Mouse (Mus musculus): ENCODE measurements around the gene Sirt1. TPM values are rescaled to one million over a fixed set of nuclear protein-coding genes. Genes with fewer than 3 reads are reported as not detected.
"Not testable (repeated sequence)": the region's sequence is repeated elsewhere in the genome, so short reads cannot be mapped to it uniquely, and the experiment has no call there.

Sirt1 gene
- total RNA-seq, 2 experiments from 2014 or later = 14.0 to 14.6 TPM

DNA sequence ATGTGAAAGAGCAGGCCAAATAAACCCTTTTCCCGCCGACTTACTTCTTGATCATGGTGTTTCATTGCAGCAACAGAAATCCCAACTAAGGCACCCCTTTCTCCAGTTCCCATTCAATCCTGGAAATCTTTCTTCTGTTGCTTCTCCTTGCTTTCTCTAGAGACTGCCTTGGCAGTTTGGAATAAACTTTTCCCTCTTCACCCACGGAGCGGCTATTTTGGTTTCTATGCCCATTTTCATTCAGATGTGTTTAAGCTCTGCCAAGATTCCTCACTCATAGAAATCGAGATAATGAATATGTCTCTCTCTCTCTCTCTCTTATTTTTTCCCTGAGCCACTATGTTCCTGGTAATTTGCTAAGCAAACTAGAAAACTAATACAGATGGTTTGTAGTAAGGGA is 29.4 kb downstream of the Sirt1 start:
- TF ChIP-seq CTCF (IDR thresholded peaks at IDR 0.05) = no peak
- H3K4me3 ChIP-seq = no peak overlapping the region
- no peak for DNase-seq (ENCODE audit: extremely low spot score in 1 of 2, low spot score in 2 of 2)

DNA sequence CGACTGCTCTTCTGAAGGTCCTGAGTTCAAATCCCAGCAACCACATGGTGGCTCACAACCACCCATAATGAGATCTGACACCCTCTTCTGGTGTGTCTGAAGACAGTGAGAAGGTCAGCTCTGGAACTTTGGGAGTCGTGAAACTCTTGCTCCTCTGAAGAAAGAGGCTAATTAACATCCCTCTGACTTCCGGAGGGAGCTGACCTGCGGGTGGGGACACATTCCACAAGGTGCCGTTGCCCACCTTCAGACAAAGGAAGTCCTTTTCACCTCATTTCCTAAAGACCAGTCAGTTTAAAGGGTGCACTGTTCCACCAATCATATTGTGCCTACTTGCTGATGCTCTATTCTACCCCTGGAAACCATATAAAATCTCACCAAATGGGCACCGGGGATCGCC is 30.4 kb downstream of the Sirt1 start:
- DNase-seq (ENCODE audit: extremely low spot score in 1 of 2, low spot score in 2 of 2); intact Hi-C loops (cut with DNase I); H3K27ac ChIP-seq; H3K4me3 ChIP-seq: not testable (repeated sequence)

More for the DNA sequence above, 29.4 kb downstream of the Sirt1 start:
- peak overlapping the region; percentile 1; the same call in 1 of the 2 replicates for H3K27ac ChIP-seq
- intact Hi-C loops (cut with DNase I) = no loop called here

DNA sequence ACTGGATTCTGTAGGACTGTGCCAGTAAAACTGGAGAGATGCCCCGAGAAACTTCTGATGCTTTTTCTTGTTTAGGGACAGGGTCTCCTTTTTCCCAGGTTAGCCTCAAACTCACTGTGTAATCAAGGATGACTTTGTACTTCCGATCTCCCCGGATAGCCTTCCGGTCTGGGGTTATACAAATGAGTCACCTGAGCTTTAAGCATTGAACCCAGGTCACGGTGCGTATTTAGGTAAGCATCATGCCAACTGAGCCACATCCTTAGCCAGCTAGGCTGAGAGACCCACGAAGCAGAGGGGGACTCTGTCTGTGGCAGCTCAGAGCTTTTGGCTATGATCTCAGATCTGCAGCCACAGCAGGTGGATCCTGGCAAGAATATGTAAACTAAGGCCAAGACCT is 30.8 kb downstream of the Sirt1 start:
- intact Hi-C loops (cut with DNase I) = no loop called here
- H3K4me3 ChIP-seq = no peak overlapping the region
- TF ChIP-seq CTCF (IDR thresholded peaks at IDR 0.05) = no peak
- H3K27ac ChIP-seq = no peak overlapping the region
- no peak for DNase-seq (ENCODE audit: extremely low spot score in 1 of 2, low spot score in 2 of 2)

DNA sequence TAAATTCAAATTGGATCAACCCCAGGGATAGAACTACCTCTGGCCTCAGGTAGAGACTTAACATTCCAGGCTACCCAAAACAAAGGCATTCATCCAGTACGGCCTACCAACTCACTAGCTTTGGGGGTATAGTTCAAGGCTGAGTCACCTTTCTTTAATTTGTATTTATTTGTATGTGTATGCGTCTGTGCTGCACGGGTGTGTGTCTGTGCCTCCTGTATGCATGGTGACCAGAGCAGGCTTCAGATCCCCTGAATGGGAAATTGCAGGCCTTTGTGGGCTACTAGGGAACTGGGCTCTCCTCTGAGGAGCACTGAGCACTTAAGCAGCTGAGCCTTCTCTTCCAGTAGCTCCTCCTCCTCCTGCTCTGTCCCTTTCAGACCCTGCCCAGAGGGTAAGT is 33.2 kb downstream of the Sirt1 start:
- intact Hi-C loops (cut with DNase I) = no loop called here
- no peak overlapping the region for H3K27ac ChIP-seq
- DNase-seq (ENCODE audit: extremely low spot score in 1 of 2, low spot score in 2 of 2) = no peak
- no peak overlapping the region for H3K4me3 ChIP-seq
- no peak for TF ChIP-seq CTCF (IDR thresholded peaks at IDR 0.05)

DNA sequence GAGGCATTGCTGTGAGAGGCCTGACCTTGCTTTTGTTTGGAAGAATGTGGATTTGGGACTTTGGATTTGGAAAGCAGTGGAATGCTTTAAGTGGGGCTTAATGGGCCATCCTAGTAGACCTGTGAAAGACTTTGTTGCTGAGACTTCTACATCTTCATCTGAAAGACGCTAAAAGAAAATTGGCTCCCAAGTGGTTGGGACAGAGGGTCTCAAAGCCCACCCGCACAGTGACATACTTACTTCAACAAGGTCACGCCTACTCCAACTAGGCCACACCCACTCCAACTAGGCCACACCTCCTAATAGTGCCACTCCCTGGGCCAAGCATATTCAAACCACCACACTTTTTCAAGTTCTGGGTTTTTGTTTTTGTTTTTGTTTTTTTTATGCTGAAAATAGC is 36.8 kb downstream of the Sirt1 start:
- no peak overlapping the region for H3K4me3 ChIP-seq
- intact Hi-C loops (cut with DNase I) = no loop called here
- no peak for DNase-seq (ENCODE audit: extremely low spot score in 1 of 2, low spot score in 2 of 2)
- no peak for TF ChIP-seq CTCF (IDR thresholded peaks at IDR 0.05)
- H3K27ac ChIP-seq = no peak overlapping the region

DNA sequence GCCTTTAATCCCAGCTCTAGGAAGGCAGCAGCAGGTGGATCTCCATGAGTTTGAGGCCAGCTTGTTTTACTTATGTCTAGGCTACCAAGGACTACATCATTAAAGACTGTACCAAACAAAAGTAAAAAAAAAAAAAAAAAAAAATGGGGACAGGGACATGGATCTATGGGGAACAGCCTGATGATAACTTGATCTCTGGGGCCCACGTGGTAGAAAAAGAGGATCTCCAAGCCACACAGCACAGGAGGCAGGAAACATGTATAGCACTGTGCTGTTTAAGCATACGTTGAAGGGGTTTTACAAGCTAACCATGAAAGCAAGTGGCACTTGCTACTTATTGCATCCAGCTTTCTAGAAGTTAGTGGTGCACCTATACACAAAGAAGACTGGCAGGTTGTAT is 40.2 kb downstream of the Sirt1 start:
- intact Hi-C loops (cut with DNase I) = no loop called here
- Histone ChIP-seq H3K27ac (no peak overlapping the region), H3K4me3 (no peak overlapping the region)
- no peak for TF ChIP-seq CTCF (IDR thresholded peaks at IDR 0.05)
- no peak for DNase-seq (ENCODE audit: extremely low spot score in 1 of 2, low spot score in 2 of 2)

DNA sequence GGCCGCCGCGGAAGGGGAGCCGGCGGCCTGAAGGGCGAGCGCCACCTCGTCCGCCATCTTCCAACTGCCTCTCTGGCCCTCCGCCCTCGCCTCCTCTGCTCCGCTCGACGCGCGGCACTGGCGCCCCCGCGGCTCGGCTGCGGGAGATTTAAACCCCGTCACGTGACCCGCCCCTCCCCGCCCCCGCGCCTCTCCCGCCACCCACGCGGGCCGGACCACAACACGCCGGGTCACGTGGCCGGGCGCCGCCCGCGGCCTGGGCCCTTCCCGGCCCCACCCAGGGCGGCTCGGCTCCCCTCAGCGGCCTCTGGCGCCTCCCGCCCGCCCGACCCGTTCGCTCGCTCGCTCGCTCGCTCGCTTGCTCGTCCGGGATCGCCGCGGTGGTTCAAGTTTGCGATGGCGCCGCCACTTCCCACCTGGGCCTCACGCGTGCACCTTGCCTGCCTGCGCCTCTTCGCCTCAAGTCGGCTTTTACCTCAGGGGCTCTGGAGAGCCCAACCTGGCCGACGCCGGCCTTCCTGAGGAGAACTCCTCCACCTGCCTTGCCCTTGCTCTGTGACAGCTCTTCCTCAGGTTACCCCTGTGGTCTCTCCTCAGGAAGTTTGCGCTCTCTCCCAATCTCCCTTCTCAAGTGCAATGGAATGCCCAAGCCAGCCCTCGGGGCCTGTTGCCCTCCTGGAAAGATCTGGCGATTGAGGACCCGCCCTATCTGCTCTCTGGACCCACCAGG is 42.4 kb downstream of the Sirt1 start:
- H3K27ac ChIP-seq = peak overlapping the region; percentile 90
- no peak; the same call in 1 of the 2 replicates for TF ChIP-seq CTCF (IDR thresholded peaks at IDR 0.05)
- peak; percentile 82 to 83 for DNase-seq (ENCODE audit: extremely low spot score in 1 of 2, low spot score in 2 of 2)
- peak overlapping the region; percentile 65 for H3K4me3 ChIP-seq
- intact Hi-C loops (cut with DNase I) = loop anchor here (1.0 kb wide), 3 partner anchors 38 to 315 kb away; partner anchors contain the start of genes Dnajc12, Hnrnph3 and Pbld2

DNA sequence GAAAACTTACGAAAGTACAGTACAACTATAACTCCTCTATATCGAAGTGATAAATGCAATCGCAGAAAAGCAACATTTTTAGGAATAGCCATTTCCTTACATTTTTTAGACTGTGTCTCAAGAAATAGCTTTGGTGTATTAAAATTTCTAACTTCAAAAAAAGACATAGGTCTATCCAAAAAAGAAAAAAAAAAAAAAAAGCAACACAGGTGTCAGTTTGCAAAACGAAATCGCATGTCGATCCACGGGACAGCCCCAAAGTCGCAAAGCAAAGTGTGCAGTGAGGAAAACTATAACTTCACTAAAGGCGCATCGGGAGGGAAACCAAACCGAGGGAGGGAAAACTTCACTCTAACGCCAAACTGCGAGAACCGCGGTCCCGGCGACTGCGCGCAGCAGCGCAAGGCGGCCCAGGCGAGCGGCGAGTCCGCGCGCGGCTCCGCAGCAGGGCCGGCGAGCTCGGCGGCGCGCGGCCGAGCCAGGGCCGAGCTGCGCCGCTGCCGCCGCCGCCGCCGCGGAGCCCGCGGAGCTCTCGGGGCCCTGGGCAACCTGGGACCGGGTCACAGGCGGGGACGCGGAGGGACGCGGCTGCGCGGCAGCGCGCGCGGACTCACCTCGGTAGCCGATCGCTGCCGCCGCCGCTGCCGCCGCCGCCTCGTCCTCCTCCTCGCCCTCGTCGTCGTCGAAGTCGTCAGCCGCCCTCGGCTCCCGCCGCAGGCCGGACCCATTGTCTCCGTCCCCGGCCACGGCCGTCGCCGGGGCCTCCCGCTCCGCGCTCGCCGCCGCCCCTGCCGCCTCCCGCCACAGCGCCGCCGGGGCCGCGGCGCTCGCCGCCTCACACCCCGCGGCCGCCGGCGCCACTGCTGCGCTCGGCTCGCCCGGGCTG is 43.3 kb downstream of the Sirt1 start:
- peak; percentile 46 to 60 for DNase-seq (ENCODE audit: extremely low spot score in 1 of 2, low spot score in 2 of 2)
- no peak for TF ChIP-seq CTCF (IDR thresholded peaks at IDR 0.05)
- H3K4me3 ChIP-seq = peak overlapping the region; percentile 65
- intact Hi-C loops (cut with DNase I) = loop anchor here (1.0 kb wide), 1 partner anchor 44 kb away; the partner anchor contains the start of gene Dnajc12
- peak overlapping the region; percentile 90 for H3K27ac ChIP-seq

DNA sequence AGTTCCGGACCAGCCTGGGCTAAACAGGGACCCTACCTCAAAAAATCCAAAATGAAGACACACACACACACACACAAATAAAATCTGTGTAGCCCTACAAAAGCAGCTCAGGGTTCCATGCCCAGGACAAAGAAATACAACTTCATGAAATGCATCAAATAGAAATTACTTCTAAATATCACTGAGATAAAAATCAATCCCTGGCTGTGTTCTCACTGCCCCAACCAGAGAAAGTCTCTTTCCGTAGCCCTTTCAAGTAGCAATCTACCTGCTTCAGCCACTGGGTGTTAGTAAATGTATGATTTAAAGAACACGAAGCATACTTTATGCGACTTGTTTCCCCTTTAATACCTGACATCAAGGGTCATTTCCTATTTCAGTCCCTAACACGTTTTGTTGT is 44.2 kb downstream of the Sirt1 start:
- DNase-seq (ENCODE audit: extremely low spot score in 1 of 2, low spot score in 2 of 2) = no peak
- Histone ChIP-seq H3K4me3 (peak overlapping the region; percentile 65), H3K27ac (no peak overlapping the region)
- intact Hi-C loops (cut with DNase I) = no loop called here
- no peak for TF ChIP-seq CTCF (IDR thresholded peaks at IDR 0.05)

DNA sequence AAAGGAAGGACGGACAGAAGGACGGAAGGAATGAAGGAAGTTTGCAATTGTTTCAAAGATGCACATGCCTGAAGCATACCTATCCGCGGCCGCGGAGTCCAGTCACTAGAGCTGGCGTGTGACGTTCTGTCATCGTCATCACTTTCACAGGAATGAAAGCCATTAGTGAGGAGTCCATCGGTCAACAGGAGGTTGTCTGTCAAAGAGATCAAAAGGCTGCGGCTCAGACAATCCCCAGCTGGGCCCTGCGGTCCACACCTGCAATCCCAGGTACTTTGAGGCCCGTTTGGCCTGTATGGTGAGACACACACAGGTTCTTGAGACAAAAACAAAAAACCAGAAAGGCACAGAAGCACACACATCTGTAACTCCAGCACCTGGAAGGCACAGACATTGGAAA is 44.6 kb downstream of the Sirt1 start:
- intact Hi-C loops (cut with DNase I) = no loop called here
- H3K27ac ChIP-seq = no peak overlapping the region
- TF ChIP-seq CTCF (IDR thresholded peaks at IDR 0.05) = no peak
- H3K4me3 ChIP-seq = peak overlapping the region; percentile 65
- DNase-seq (ENCODE audit: extremely low spot score in 1 of 2, low spot score in 2 of 2) = no peak

DNA sequence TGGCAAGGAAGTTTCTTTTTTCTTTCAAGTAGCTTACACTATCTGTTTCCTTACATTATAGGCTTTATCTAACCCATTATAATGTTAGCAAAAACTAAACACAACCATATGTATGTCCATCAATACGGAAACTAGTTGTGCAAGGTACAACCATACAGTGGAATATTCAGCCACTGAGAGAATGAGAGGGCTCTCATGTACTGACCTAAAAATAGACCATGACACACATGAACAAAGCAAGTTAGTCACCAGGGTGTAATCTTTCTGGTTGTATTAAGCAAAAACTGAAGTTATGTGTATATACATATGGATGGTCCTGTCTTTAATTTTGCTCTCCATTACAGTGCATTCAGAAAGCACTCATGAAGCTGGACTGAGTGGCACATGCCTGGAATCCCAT is 54.4 kb downstream of the Sirt1 start:
- no peak for TF ChIP-seq CTCF (IDR thresholded peaks at IDR 0.05)
- no peak overlapping the region for H3K4me3 ChIP-seq
- intact Hi-C loops (cut with DNase I) = no loop called here
- no peak overlapping the region for H3K27ac ChIP-seq
- DNase-seq (ENCODE audit: extremely low spot score in 1 of 2, low spot score in 2 of 2) = no peak

DNA sequence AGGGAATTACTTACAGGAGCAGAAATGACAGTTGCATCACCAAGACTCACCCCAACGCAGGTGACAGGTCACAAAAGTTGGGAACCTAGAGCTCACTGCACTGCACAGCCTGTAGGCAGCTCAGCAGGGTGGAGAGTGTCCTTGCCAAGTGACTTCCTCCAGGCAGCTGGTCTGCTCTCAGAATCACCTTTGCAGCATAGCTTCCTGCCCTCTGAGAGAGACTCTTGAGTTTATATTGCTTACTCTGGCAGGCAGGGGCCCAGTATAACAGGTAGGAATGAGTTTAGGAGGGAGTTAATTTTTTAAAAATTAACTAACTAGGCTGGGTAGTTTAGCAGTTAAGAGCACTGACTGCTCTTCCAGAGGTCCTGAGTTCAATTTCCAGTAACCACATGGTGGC is 67.8 kb downstream of the Sirt1 start:
- TF ChIP-seq CTCF (IDR thresholded peaks at IDR 0.05) = no peak
- Histone ChIP-seq H3K27ac (no peak overlapping the region), H3K4me3 (no peak overlapping the region)
- intact Hi-C loops (cut with DNase I) = no loop called here
- no peak for DNase-seq (ENCODE audit: extremely low spot score in 1 of 2, low spot score in 2 of 2)
